Mouse (Mus musculus) heart, postnatal 0 days (tissue): ENCODE measurements around the gene Efemp2.

Experiments used
- CTCF ChIP-seq: IDR thresholded peaks from 2 replicates; pipeline ENCODE4 v1.5.1; 2016; ENCODE audit warnings: antibody characterized with exemption, control low read depth, low read depth
- EP300 ChIP-seq: IDR thresholded peaks from 2 replicates; pipeline ENCODE4 v1.6.1; 2016; ENCODE audit warnings: antibody characterized with exemption, low read depth

- TF ChIP-seq CTCF (peak; percentile 51), EP300 (no peak)
Measured at GRCm38 (mm10) chr19:5428083-5428482, 45.7 kb upstream of the Efemp2 start.
